Mouse (Mus musculus): ENCODE data around the gene Kctd11. TPM values are rescaled to one million over a fixed set of nuclear protein-coding genes. Genes with fewer than 3 reads are reported as not detected.

Gene Kctd11
- polyA plus RNA-seq, 1 experiment from 2014 or later = 2.9 TPM

DNA sequence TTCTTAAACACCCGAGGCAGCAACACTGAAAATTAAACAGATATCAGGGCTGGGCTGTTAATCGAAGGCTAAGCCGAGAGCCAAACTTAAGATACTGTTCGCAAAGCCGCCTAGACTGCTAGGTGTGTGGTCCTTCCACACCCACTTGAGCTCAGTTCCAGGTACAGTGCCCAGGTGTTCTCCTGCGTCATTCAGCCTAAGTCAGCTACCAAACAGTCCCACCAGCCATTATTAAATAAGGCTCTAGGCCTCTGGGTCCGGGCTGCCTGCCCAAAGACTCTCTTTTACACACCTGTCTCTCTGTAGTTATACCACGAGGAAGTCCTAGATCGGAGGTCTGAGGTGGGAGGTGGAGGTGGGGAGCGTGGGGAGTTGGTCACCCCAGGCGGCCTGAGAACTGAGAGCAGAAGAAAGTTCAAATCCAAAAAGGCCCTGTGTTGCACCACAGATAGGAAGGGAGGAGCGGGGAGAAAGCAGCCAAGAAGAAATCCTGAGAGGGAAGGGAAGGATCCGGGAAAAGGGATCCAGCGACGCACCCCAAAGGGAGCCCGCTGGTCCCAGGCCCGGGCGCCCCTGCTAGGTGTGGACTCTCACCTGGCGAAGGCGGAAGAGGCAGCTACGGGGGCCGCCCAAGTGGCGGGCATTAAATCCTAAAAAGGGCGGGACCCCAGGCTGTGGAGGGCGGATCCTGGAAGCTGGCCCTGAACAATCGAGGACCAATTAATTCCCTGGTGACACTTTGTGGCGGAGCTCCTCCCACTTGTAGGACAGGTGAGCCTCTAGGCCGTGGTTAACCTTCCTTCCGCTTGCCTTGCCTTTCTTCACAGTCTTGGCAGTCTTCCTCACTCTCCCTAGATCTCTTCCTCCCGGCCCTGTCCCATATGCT, 22.9 kb downstream of the Kctd11 start, which contains the start of gene Tnk1:
Tnk1 (minus strand) TSS at position 618 of the 886 bp plus-strand sequence.
- H3K27me3 ChIP-seq = peaks cover 20% of the 10 kb centered on the region
- H3K9me3 ChIP-seq = no peaks in the 10 kb centered on the region
- peaks cover 5% of the 10 kb centered on the region for H3K4me1 ChIP-seq
- WGBS = 18% methylated on average over 30 of the region's 30 CpGs
- 0 out of 2 replicates have a peak within 1 kb of the TSS, but pooled peaks have one; percentile 8 for H3K4me3 ChIP-seq
- H3K27ac ChIP-seq = no peak within 1 kb of the TSS
- H3K9ac ChIP-seq = no peak within 1 kb of the TSS
- peak within 1 kb of the TSS; percentile 21 for H3K4me2 ChIP-seq (replicated peaks)
- H3K36me3 ChIP-seq = no peaks in the 10 kb centered on the region
- no peak for ATAC-seq (ENCODE audit: insufficient number of reproducible peaks, insufficient read depth, low FRiP score, low TSS enrichment)

DNA sequence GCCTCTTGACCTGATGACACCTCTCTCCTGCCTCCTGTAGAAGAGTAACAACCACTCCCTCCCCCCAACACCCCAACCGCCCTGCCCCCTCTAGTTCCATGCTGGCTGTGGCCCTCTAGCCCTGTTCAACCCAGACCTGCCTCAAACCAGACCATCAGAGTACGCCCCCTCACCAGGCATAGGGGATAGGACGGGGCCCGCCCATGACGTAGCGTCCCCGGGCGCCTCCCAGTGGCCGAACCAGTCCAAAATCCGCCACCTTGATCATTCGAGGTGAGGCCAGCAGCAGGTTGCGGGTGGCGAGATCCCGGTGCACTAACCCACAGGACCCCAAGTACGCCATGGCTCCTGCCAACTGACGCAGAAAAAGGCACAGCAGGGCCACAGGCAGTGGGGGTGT, 25.9 kb downstream of the Kctd11 start:
- Histone ChIP-seq H3K36me3 (peaks cover 21% of the 10 kb centered on the region), H3K4me2 (replicated peaks) (peak overlapping the region; percentile 22), H3K4me1 (peaks cover 5% of the 10 kb centered on the region), H3K27ac (no peak overlapping the region), H3K9me3 (no peaks in the 10 kb centered on the region), H3K4me3 (no peak overlapping the region), H3K9ac (no peak overlapping the region), H3K27me3 (peaks cover 20% of the 10 kb centered on the region)
- ATAC-seq (ENCODE audit: insufficient number of reproducible peaks, insufficient read depth, low FRiP score, low TSS enrichment) = no peak
- WGBS = 15% methylated on average over 16 of the region's 16 CpGs

DNA sequence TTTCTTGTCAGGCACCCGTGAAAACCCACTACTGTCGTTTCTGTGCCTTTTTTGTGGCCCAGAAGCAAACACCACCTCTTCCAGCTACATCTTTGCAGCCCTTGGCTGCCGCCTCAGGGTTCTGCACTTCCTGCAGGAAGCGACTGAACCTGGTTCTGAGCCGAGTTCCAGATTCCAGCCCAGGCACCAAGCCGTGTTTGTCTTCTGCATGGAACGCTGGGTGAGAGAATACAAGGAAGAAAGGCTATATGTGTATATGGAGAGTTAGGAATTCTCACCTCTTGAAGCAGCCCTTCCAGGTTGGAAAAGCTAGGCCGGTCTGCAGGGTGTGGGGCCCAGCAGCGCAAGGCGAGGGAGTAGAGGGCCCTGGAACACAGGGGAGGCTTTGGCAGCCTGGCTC, 26.5 kb downstream of the Kctd11 start:
- peaks cover 5% of the 10 kb centered on the region for H3K4me1 ChIP-seq
- no peaks in the 10 kb centered on the region for H3K9me3 ChIP-seq
- no peak for ATAC-seq (ENCODE audit: insufficient number of reproducible peaks, insufficient read depth, low FRiP score, low TSS enrichment)
- H3K36me3 ChIP-seq = peaks cover 28% of the 10 kb centered on the region
- no peak overlapping the region for H3K9ac ChIP-seq
- WGBS = 88% methylated on average over 10 of the region's 10 CpGs
- no peak overlapping the region for H3K4me3 ChIP-seq
- H3K27ac ChIP-seq = peak overlapping the region; percentile 26; the same call in 1 of the 2 replicates
- H3K4me2 ChIP-seq (replicated peaks) = no peak overlapping the region
- peaks cover 20% of the 10 kb centered on the region for H3K27me3 ChIP-seq

DNA sequence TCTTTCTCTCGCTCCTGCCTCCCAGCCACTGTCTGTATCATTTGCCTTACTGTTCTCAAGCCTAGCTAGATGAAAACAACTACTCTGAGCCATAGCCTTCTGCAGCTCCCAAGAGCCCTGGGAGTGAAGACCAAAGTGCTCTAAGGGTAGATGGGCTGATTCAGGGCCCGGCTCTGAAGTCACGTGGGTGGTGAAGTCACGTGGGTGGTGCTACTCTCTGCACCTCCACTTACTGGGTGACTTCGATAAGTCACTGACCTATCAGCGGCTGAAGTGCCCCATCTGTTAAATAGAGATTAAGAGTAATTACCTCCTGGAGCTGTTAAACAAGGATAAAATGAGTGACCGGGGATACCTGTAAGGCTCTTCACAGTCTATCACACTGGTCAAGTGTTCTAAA, 27.2 kb downstream of the Kctd11 start:
- Histone ChIP-seq H3K27me3 (peaks cover 16% of the 10 kb centered on the region), H3K36me3 (peaks cover 34% of the 10 kb centered on the region), H3K27ac (no peak overlapping the region), H3K4me1 (peaks cover 5% of the 10 kb centered on the region), H3K4me2 (replicated peaks) (no peak overlapping the region), H3K9me3 (no peaks in the 10 kb centered on the region), H3K9ac (no peak overlapping the region), H3K4me3 (no peak overlapping the region)
- WGBS = 70% methylated on average over 7 of the region's 7 CpGs
- no peak for ATAC-seq (ENCODE audit: insufficient number of reproducible peaks, insufficient read depth, low FRiP score, low TSS enrichment)

DNA sequence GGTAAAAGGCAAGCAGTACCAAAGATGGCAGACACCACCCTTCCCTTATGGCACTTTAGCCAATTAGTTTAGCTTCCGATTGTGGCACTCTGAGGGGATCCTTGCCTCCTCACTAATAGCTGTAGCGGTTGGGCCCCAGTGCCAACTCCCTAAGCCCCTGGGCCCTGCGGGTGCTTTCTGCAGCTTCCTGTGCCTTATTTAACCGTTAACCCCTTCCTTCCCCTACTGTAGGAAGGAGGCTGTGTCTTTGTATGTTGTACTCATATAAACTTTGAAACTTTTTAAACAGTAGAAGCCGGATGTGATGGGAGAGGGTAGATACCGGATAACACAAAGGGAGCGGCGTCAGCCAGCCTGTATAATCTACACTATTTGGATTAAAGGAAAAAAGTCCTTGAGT, 30.5 kb downstream of the Kctd11 start:
- WGBS = 73% methylated on average over 8 of the region's 8 CpGs
- Histone ChIP-seq H3K36me3 (peaks cover 49% of the 10 kb centered on the region), H3K4me1 (peaks cover 21% of the 10 kb centered on the region), H3K9me3 (no peaks in the 10 kb centered on the region), H3K9ac (no peak overlapping the region), H3K27ac (0 out of 2 replicates have a peak overlapping the region, but pooled peaks have one; percentile 17), H3K4me3 (no peak overlapping the region), H3K27me3 (no peaks in the 10 kb centered on the region), H3K4me2 (replicated peaks) (no peak overlapping the region)
- no peak for ATAC-seq (ENCODE audit: insufficient number of reproducible peaks, insufficient read depth, low FRiP score, low TSS enrichment)

DNA sequence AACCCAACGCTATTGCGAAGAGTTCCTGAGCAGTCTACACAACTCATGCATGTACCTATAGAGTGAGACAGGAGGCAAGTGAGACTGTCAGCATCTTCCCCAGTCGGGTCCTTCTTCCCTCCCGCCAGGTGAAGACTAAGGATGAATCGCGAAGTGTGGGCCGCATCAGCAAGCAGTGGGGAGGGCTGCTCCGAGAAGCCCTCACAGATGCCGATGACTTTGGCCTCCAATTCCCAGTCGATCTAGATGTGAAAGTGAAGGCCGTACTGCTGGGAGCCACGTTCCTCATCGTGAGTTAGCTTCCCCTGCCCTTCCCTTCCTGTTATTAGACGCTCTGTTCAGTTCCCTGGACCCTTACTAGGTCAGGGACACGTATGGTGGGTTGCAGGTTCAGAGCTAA, 31.3 kb downstream of the Kctd11 start:
- Histone ChIP-seq H3K9me3 (no peaks in the 10 kb centered on the region), H3K9ac (no peak overlapping the region)

DNA sequence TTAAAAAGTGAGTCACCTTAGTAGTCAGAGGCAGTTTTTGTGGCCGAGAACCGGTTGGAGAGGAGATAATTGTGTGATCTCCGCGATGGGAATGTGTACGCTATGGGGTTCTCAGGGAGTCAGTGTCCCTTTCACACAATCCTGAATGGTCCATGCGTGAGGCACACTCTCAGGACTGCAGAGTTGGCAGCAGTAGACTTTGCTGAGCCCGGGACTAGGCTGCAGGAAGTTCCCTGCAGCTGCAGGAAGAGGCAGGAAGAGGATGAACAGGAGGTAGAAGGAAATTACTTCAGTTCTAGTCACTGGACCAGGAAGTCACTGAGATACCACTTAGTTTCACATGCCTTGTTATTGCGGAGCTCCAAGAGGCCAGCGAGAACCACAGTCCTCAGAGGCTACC, 32.1 kb downstream of the Kctd11 start:
- Histone ChIP-seq H3K27me3 (no peaks in the 10 kb centered on the region), H3K4me3 (no peak overlapping the region), H3K4me2 (replicated peaks) (no peak overlapping the region), H3K36me3 (peaks cover 49% of the 10 kb centered on the region), H3K27ac (no peak overlapping the region), H3K9ac (no peak overlapping the region), H3K4me1 (peaks cover 23% of the 10 kb centered on the region), H3K9me3 (no peaks in the 10 kb centered on the region)
- no peak for ATAC-seq (ENCODE audit: insufficient number of reproducible peaks, insufficient read depth, low FRiP score, low TSS enrichment)
- 91% methylated on average over 9 of the region's 9 CpGs for WGBS

More for the DNA sequence above, 31.3 kb downstream of the Kctd11 start:
- Histone ChIP-seq H3K27me3 (no peaks in the 10 kb centered on the region), H3K4me1 (peaks cover 23% of the 10 kb centered on the region), H3K4me3 (no peak overlapping the region), H3K4me2 (replicated peaks) (no peak overlapping the region), H3K27ac (no peak overlapping the region), H3K36me3 (peaks cover 49% of the 10 kb centered on the region)
- no peak for ATAC-seq (ENCODE audit: insufficient number of reproducible peaks, insufficient read depth, low FRiP score, low TSS enrichment)
- WGBS = 90% methylated on average over 15 of the region's 15 CpGs

DNA sequence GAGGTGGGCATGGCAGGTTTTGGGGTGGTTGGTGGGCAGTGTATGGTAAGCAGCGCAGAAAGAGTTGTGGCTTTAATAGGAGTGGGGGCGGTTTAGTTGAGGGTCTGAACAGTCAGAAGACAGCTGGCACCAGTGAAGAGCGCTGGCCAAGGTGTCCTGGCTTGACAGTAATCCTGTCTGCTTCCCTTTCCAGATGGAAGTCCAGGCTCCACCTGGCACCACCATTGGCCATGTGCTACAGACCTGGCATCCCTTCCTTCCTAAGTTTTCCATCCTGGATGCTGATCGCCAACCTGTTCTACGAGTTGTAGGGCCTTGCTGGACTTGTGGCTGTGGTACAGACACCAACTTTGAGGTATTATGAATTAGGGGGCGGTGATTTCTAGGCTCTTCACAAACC, 33.2 kb downstream of the Kctd11 start:
- 97% methylated on average over 6 of the region's 6 CpGs for WGBS
- ATAC-seq (ENCODE audit: insufficient number of reproducible peaks, insufficient read depth, low FRiP score, low TSS enrichment) = no peak
- Histone ChIP-seq H3K9me3 (no peaks in the 10 kb centered on the region), H3K4me2 (replicated peaks) (peak overlapping the region; percentile 86), H3K27me3 (no peaks in the 10 kb centered on the region), H3K4me1 (peaks cover 23% of the 10 kb centered on the region), H3K27ac (peak overlapping the region; percentile 96; the same call in 1 of the 2 replicates), H3K36me3 (peaks cover 49% of the 10 kb centered on the region), H3K4me3 (peak overlapping the region; percentile 70), H3K9ac (peak overlapping the region; percentile 83; the same call in 1 of the 2 replicates)

DNA sequence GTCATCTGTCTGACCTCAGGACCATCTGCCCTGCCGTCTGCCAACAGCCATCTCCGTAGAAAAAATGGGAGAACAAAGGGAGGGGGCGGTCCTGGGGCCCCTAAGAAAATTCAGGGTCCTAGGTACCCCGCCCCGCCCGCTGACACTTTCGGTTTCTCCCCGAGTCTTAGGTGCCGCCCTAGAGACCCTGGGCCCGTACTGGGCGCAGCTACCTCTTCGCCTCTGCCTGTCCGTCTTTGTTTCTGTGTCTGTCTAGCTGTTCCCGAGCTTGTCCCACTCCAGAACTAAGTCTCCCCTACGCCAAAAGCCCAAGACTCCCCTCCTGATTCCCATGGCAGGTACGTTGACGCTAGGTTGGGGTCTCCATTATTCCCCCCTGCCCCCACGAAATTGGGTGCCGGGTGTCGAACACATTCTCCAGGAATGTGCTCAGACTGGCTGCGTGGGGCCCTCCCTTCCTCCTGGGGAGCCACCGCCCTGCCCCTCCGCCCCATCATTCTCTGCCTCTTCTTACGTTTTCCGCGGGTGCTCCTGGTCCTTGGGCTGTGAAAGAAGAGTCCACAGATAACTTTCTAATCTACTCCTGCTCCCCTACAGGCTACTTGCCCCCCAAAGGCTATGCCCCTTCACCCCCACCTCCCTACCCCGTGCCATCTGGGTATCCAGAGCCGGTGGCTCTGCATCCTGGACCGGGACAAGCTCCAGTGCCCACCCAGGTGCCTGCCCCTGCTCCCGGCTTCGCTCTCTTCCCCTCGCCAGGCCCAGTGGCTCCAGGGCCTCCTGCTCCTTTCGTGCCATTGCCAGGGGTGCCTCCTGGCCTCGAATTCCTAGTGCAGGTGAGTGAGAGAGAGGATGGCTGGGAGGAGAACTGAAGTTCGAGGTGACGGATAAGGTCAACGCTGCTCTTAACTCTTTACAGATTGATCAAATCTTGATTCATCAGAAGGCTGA, 34.2 kb downstream of the Kctd11 start:
- Histone ChIP-seq H3K9me3 (no peaks in the 10 kb centered on the region), H3K36me3 (peaks cover 45% of the 10 kb centered on the region), H3K27ac (peak overlapping the region; percentile 96), H3K4me1 (peaks cover 23% of the 10 kb centered on the region), H3K27me3 (no peaks in the 10 kb centered on the region), H3K4me3 (peak overlapping the region; percentile 70), H3K4me2 (replicated peaks) (peak overlapping the region; percentile 86), H3K9ac (peak overlapping the region; percentile 83)
- 11% methylated on average over 37 of the region's 37 CpGs for WGBS
- no peak for ATAC-seq (ENCODE audit: insufficient number of reproducible peaks, insufficient read depth, low FRiP score, low TSS enrichment)

DNA sequence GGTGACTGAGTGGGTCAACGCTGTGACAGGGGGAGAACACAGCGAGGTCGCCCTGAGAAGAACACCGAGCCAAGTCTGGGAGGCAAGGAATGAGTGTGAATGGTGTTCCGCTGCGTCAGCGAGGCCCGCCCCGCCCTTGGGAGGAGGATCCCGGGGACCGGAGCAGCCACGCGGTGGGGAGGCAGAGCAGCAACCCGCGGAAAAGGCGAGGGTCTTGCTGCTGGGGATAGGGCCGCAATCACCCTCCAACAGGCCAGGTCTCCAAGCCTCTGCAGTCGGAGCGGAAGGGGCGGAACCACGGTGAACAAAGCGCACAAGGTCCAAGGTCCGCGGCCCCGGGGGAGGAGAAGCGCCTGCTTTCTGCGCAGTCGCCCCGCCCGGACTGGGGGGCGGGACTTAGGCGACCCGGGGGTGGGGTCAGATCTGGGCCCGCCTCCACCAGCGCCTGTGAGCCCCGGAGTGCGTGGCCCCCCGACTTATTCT, 35.0 kb downstream of the Kctd11 start, which contains the start of gene Plscr3:
Plscr3 (plus strand) TSS at position 179 of the 483 bp plus-strand sequence.
- peak within 1 kb of the TSS; percentile 83 for H3K9ac ChIP-seq
- peak within 1 kb of the TSS; percentile 86 for H3K4me2 ChIP-seq (replicated peaks)
- peak within 1 kb of the TSS; percentile 70 for H3K4me3 ChIP-seq
- peak within 1 kb of the TSS; percentile 96 for H3K27ac ChIP-seq
- no peaks in the 10 kb centered on the region for H3K9me3 ChIP-seq
- H3K27me3 ChIP-seq = no peaks in the 10 kb centered on the region
- under 1% methylated on average over 34 of the region's 38 CpGs for WGBS
- peaks cover 23% of the 10 kb centered on the region for H3K4me1 ChIP-seq
- peak; percentile 78 for ATAC-seq (ENCODE audit: insufficient number of reproducible peaks, insufficient read depth, low FRiP score, low TSS enrichment)
- peaks cover 37% of the 10 kb centered on the region for H3K36me3 ChIP-seq

DNA sequence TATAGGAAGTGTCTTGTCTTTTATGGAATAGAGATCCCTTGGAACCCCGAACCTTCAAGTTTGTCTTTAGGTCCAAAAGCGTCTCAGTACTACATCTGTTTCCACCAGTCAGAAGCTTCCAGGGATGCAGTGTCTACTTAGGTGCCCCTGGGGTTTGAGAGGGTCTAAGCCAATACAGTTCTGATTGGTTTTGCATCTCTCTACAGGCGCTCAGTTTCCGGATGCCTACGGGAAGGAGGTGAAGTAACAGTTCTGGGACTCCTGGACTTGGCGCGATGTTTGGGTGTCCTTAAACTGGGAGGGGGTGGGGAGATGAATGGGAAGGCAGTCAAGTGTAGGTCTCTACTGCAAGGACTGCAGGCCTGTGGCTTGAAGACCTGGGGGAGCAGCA, 42.5 kb downstream of the Kctd11 start:
- Histone ChIP-seq H3K9ac (peak overlapping the region; percentile 57; the same call in 1 of the 2 replicates), H3K27me3 (no peaks in the 10 kb centered on the region), H3K36me3 (0 out of 2 replicates have a peak, but pooled peaks cover 2% of the 10 kb centered on the region), H3K4me3 (peak overlapping the region; percentile 79), H3K4me2 (replicated peaks) (peak overlapping the region; percentile 97), H3K9me3 (no peaks in the 10 kb centered on the region), H3K27ac (peak overlapping the region; percentile 85), H3K4me1 (peaks cover 34% of the 10 kb centered on the region)
- 3% methylated on average over 7 of the region's 7 CpGs for WGBS
- ATAC-seq (ENCODE audit: insufficient number of reproducible peaks, insufficient read depth, low FRiP score, low TSS enrichment) = no peak

All from embryonic facial prominence, embryonic 12.5 days (tissue).